9 mouse cellular contexts compared by ENCODE assay signal in the genomic region with DNA sequence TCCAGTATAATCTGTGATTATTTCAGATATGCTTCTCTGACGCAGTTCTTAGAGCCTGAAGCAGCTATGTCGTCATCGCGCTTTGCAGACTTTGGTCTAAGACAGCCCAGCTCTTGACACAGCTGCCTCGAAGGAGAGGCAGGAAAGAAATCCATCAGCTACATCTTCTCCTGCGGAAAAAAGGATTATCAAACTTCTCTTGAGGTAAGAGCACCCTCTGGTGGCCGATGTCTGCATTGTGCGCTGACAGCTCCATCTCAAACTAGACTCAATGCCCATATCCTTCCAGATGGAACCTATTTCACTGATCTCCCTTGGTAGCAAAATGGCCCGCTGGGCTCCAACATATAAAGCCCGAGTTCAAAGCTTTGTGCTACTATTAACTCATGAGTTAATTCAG.
DNase-seq lines count a peak whose midpoint lies in the region; ATAC-seq and TF ChIP-seq lines count a peak whose summit lies in the region.
"Had no signal": no experiment of that assay in that cellular context is flagged by ENCODE, and none has a peak within 500 bp of the region (broad histone marks: within the 10 kb centered on the region; RNA-seq: fewer than 3 reads in every experiment).

No protein-coding gene starts in this region.

- WGBS in heart, embryonic 13.5 days = 8% methylated on average over 10 of the region's 10 CpGs
- 9% methylated on average over 10 of the region's 10 CpGs for WGBS in liver, embryonic 14.5 days (ENCODE audit: insufficient replicate concordance)

- no peak overlapping the region for H3K27ac ChIP-seq in CH12.LX (ENCODE audit: insufficient read depth, low read depth)
- no peak overlapping the region for H3K27ac ChIP-seq in heart, embryonic 13.5 days (replicated peaks)
- H3K27ac ChIP-seq in liver, embryonic 14.5 days = no peak overlapping the region
- H3K27ac ChIP-seq: limb, embryonic 15.5 days had no signal

- no peak for TF ChIP-seq EP300 in CH12.LX (IDR thresholded peaks at IDR 0.05; ENCODE audit: low read length)
- TF ChIP-seq EP300 in liver, embryonic 14.5 days (IDR thresholded peaks at IDR 0.05; ENCODE audit: low read depth) = no peak

- H3K4me2 ChIP-seq in CH12.LX (ENCODE audit: insufficient read depth, low read depth, poor library complexity, severe bottlenecking) = peak overlapping the region; percentile 80
- H3K4me2 ChIP-seq in heart, embryonic 13.5 days = peak overlapping the region; percentile 55
- H3K4me2 ChIP-seq in liver, embryonic 14.5 days (ENCODE audit: low read depth) = no peak overlapping the region
- H3K4me2 ChIP-seq: limb, embryonic 15.5 days had no signal

- no peaks in the 10 kb centered on the region for H3K79me2 ChIP-seq in CH12.LX (replicated peaks; ENCODE audit: control insufficient read depth, extremely low read depth, insufficient read depth, poor library complexity, severe bottlenecking)

- no peak overlapping the region for H3K9ac ChIP-seq in CH12.LX (ENCODE audit: insufficient read depth, low read depth)
- H3K9ac ChIP-seq in heart, embryonic 13.5 days = no peak overlapping the region
- H3K9ac ChIP-seq in liver, embryonic 14.5 days (replicated peaks) = no peak overlapping the region
- H3K9ac ChIP-seq: limb, embryonic 15.5 days had no signal

- no peak for TF ChIP-seq POLR2A in CH12.LX (IDR thresholded peaks at IDR 0.05; ENCODE audit: low read depth, low read length)
- no peak for TF ChIP-seq POLR2A in brain, embryonic 14.5 days (IDR thresholded peaks at IDR 0.05; ENCODE audit: borderline replicate concordance, extremely low read depth, insufficient read depth, insufficient read length, poor library complexity, severe bottlenecking)

- dilution Hi-C loops in CH12.LX (cut with MboI; ENCODE audit: extremely low pct_ligation_motif_present, extremely low pct_unique_long_range_greater_than_20kb, low sequenced_read_pairs) = no loop called here

- TF ChIP-seq CTCF in CH12.LX (conservative IDR thresholded peaks at IDR 0.05 in 1 of 2, IDR thresholded peaks at IDR 0.05 in 1 of 2; ENCODE audit: low read depth in 2 of 2, low read length in 2 of 2) = peak; percentile 84 to 86
- peak; percentile 90 for TF ChIP-seq CTCF in brain, embryonic 14.5 days (IDR thresholded peaks at IDR 0.05; ENCODE audit: borderline replicate concordance, extremely low read depth, insufficient read depth, insufficient read length)
- TF ChIP-seq CTCF in liver, embryonic 14.5 days (IDR thresholded peaks at IDR 0.05; ENCODE audit: low read depth) = peak; percentile 83

- DNase-seq in CH12.LX (ENCODE audit: extremely low read depth) = peak; percentile 64
- DNase-seq in brain, embryonic 14.5 days (ENCODE audit: low read depth) = peak; percentile 92
- DNase-seq in fibroblast of lung, adult 2 months (ENCODE audit: low read depth) = peak; percentile 36
- peak; percentile 79 for DNase-seq in kidney, postnatal 14 days
- peak; percentile 9 to 14 (median 14) for DNase-seq in liver, embryonic 14.5 days (ENCODE audit: low read depth in 3 of 3, low spot score in 3 of 3)
- DNase-seq in thymus, postnatal 25 days = peak; percentile 18

- peak; percentile 88 for TF ChIP-seq RAD21 in CH12.LX (IDR thresholded peaks at IDR 0.05; ENCODE audit: low read depth, low read length)

- no peaks in the 10 kb centered on the region for H3K36me3 ChIP-seq in CH12.LX (replicated peaks in 1 of 2; ENCODE audit: control insufficient read depth in 1 of 2, insufficient read depth in 1 of 2, low read length in 1 of 2)
- no peaks in the 10 kb centered on the region for H3K36me3 ChIP-seq in heart, embryonic 13.5 days
- H3K36me3 ChIP-seq in liver, embryonic 14.5 days (replicated peaks; ENCODE audit: control insufficient read depth, insufficient read depth, low read depth) = no peaks in the 10 kb centered on the region
- H3K36me3 ChIP-seq: limb, embryonic 15.5 days had no signal

- peaks cover 0 to 2% of the 10 kb centered on the region in 2 experiments; a peak in 1 of 4 replicates for H3K4me1 ChIP-seq in CH12.LX (ENCODE audit: control insufficient read depth in 1 of 2, insufficient read depth in 2 of 2)
- 0 out of 2 replicates have a peak, but pooled peaks cover 2% of the 10 kb centered on the region for H3K4me1 ChIP-seq in heart, embryonic 13.5 days
- no peaks in the 10 kb centered on the region for H3K4me1 ChIP-seq in liver, embryonic 14.5 days (replicated peaks; ENCODE audit: control insufficient read depth in 2 of 2, insufficient read depth in 2 of 2, low read length in 1 of 2)
- H3K4me1 ChIP-seq: limb, embryonic 15.5 days had no signal

- no peaks in the 10 kb centered on the region for H3K27me3 ChIP-seq in CH12.LX (replicated peaks)
- no peaks in the 10 kb centered on the region for H3K27me3 ChIP-seq in heart, embryonic 13.5 days (replicated peaks)
- H3K27me3 ChIP-seq in liver, embryonic 14.5 days (ENCODE audit: control insufficient read depth, insufficient read depth, low read length) = no peaks in the 10 kb centered on the region
- H3K27me3 ChIP-seq: limb, embryonic 15.5 days had no signal

- no peak for ATAC-seq in heart, embryonic 13.5 days (ENCODE audit: extremely low read depth, insufficient number of reproducible peaks, low FRiP score, low TSS enrichment)
- ATAC-seq in liver, embryonic 14.5 days (ENCODE audit: insufficient read depth) = no peak
- ATAC-seq in neutrophil, adult 5-6 weeks (ENCODE audit: extremely low read depth, insufficient number of reproducible peaks, low FRiP score, poor library complexity, severe bottlenecking) = peak; percentile 67; the same call in 1 of the 2 replicates

- in situ Hi-C loops in CH12.LX (cut with MboI; ENCODE audit: low pct_ligation_motif_present, low pct_unique_long_range_greater_than_20kb, low sequenced_read_pairs) = loop anchor here (10.0 to 25.0 kb wide), 2 partner anchors 180 to 273 kb away; no protein-coding TSS in a partner anchor

- no peak overlapping the region for H3K4me3 ChIP-seq in CH12.LX (replicated peaks in 1 of 3; ENCODE audit: low read depth in 2 of 3, low read length in 2 of 3, poor library complexity in 1 of 3)
- peak overlapping the region; percentile 25 for H3K4me3 ChIP-seq in heart, embryonic 13.5 days
- no peak overlapping the region for H3K4me3 ChIP-seq in liver, embryonic 14.5 days (ENCODE audit: insufficient read depth in 1 of 2, low read depth in 2 of 2, low read length in 2 of 2)
- H3K4me3 ChIP-seq: limb, embryonic 15.5 days had no signal

- H3K9me3 ChIP-seq in CH12.LX (replicated peaks; ENCODE audit: low read length) = peaks cover 2% of the 10 kb centered on the region
- 0 out of 2 replicates have a peak, but pooled peaks cover 3% of the 10 kb centered on the region for H3K9me3 ChIP-seq in heart, embryonic 13.5 days
- H3K9me3 ChIP-seq in liver, embryonic 14.5 days (ENCODE audit: control insufficient read depth, low read length) = no peaks in the 10 kb centered on the region
- H3K9me3 ChIP-seq: limb, embryonic 15.5 days had no signal

TF ChIP-seq in CH12.LX, 34 proteins besides CTCF, POLR2A, EP300 and RAD21:
- TF ChIP-seq SMC3 (IDR thresholded peaks at IDR 0.05; ENCODE audit: low read depth, low read length) = peak; percentile 86
- TF ChIP-seq HCFC1 (IDR thresholded peaks at IDR 0.05; ENCODE audit: low read depth, low read length) = no peak
- peak; percentile 27; the same call in 1 of the 2 replicates for TF ChIP-seq ZC3H11A (IDR thresholded peaks at IDR 0.05; ENCODE audit: low read depth, low read length)

Comparison
In these comparisons a context has a peak if more than half of its experiments do, and no peak if none do; other contexts are left out.
1. DNase-seq: peak in every context shown above with its lines; median percentile 92 in brain, embryonic 14.5 days; 79 in kidney, postnatal 14 days; 64 in CH12.LX; 36 in fibroblast of lung, adult 2 months; 18 in thymus, postnatal 25 days; 14 in liver, embryonic 14.5 days.